ENCODE assay signal across 20 mouse cellular contexts in the genomic region with DNA sequence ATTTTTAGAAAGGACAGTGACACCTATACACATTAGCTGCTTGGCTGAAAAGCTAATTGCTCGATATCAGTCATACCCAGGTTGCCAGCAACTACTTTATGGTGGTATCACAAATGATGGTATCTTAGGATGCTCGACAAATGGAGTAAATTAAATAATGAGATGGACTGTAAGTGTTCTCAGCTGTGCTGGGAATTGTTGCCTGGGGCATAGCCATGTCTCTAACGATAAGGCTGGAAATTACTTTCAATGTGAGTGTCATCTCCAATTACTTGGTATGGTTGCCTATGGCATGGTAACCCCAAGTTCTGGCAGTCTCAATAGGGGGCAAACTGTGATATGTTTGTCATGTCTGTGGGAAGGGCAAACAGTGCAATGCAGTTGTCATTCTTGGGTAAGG. TPM values are rescaled to one million over a fixed set of nuclear protein-coding genes. Genes with fewer than 3 reads are reported as not detected.
A peak's percentile ranks its signal among the peaks of the same experiment; 100 is the strongest.
DNase-seq lines count a peak whose midpoint lies in the region; ATAC-seq and TF ChIP-seq lines count a peak whose summit lies in the region.
"Had no signal": no experiment of that assay in that cellular context is flagged by ENCODE, and none has a peak within 500 bp of the region (broad histone marks: within the 10 kb centered on the region; RNA-seq: fewer than 3 reads in every experiment).

No protein-coding gene starts in this region.

- peaks cover 2% of the 10 kb centered on the region for H3K9me3 ChIP-seq in hindbrain, embryonic 16.5 days (ENCODE audit: control insufficient read depth, low read length)
- H3K9me3 ChIP-seq in hindbrain, embryonic 10.5 days = no peaks in the 10 kb centered on the region
- no peaks in the 10 kb centered on the region for H3K9me3 ChIP-seq in midbrain, postnatal 0 days (ENCODE audit: low read length)
- no peaks in the 10 kb centered on the region for H3K9me3 ChIP-seq in midbrain, embryonic 11.5 days (ENCODE audit: control insufficient read depth, low read length)
- H3K9me3 ChIP-seq: embryonic facial prominence, embryonic 13.5 days; forebrain, embryonic 12.5 days; heart, embryonic 10.5 days had no signal

- H3K4me3 ChIP-seq in hindbrain, embryonic 16.5 days (ENCODE audit: low read length) = no peak overlapping the region
- H3K4me3 ChIP-seq in hindbrain, embryonic 10.5 days = no peak overlapping the region
- H3K4me3 ChIP-seq in midbrain, postnatal 0 days (ENCODE audit: low read depth, low read length) = peak overlapping the region; percentile 5; the same call in 1 of the 2 replicates
- H3K4me3 ChIP-seq in midbrain, embryonic 11.5 days (ENCODE audit: low read depth, low read length) = no peak overlapping the region
- H3K4me3 ChIP-seq: embryonic facial prominence, embryonic 13.5 days; forebrain, embryonic 12.5 days; heart, embryonic 10.5 days had no signal

- H3K36me3 ChIP-seq in hindbrain, embryonic 16.5 days (ENCODE audit: control insufficient read depth, insufficient read depth, low read length) = no peaks in the 10 kb centered on the region
- no peaks in the 10 kb centered on the region for H3K36me3 ChIP-seq in hindbrain, embryonic 10.5 days
- H3K36me3 ChIP-seq in midbrain, postnatal 0 days (ENCODE audit: insufficient read depth, low read length) = no peaks in the 10 kb centered on the region
- no peaks in the 10 kb centered on the region for H3K36me3 ChIP-seq in midbrain, embryonic 11.5 days (ENCODE audit: control insufficient read depth, insufficient read depth, low read length)
- H3K36me3 ChIP-seq: embryonic facial prominence, embryonic 13.5 days; forebrain, embryonic 12.5 days; heart, embryonic 10.5 days had no signal

- no peak for TF ChIP-seq CTCF in midbrain, postnatal 0 days (IDR thresholded peaks at IDR 0.05)
- TF ChIP-seq CTCF in brain, embryonic 14.5 days (IDR thresholded peaks at IDR 0.05; ENCODE audit: borderline replicate concordance, extremely low read depth, insufficient read depth, insufficient read length) = no peak

- no peaks in the 10 kb centered on the region for H3K27me3 ChIP-seq in hindbrain, embryonic 16.5 days (replicated peaks; ENCODE audit: control insufficient read depth, insufficient read depth, low read length)
- H3K27me3 ChIP-seq in hindbrain, embryonic 10.5 days (ENCODE audit: insufficient read depth, poor library complexity, severe bottlenecking) = no peaks in the 10 kb centered on the region
- no peaks in the 10 kb centered on the region for H3K27me3 ChIP-seq in midbrain, postnatal 0 days (ENCODE audit: insufficient read depth, low read length)
- H3K27me3 ChIP-seq in midbrain, embryonic 11.5 days (ENCODE audit: control insufficient read depth, insufficient read depth, low read length) = no peaks in the 10 kb centered on the region

- 57% methylated on average over 3 of the region's 3 CpGs for WGBS in hindbrain, embryonic 16.5 days
- 76% methylated on average over 3 of the region's 3 CpGs for WGBS in hindbrain, embryonic 10.5 days
- 50% methylated on average over 3 of the region's 3 CpGs for WGBS in midbrain, postnatal 0 days
- WGBS in midbrain, embryonic 11.5 days = 77% methylated on average over 3 of the region's 3 CpGs

- H3K4me1 ChIP-seq in hindbrain, embryonic 16.5 days (ENCODE audit: control insufficient read depth, insufficient read depth, low read depth, low read length) = 0 out of 2 replicates have a peak, but pooled peaks cover 2% of the 10 kb centered on the region
- peaks cover 24% of the 10 kb centered on the region for H3K4me1 ChIP-seq in hindbrain, embryonic 10.5 days (replicated peaks)
- H3K4me1 ChIP-seq in midbrain, postnatal 0 days (ENCODE audit: insufficient read depth, low read length) = 0 out of 2 replicates have a peak, but pooled peaks cover 3% of the 10 kb centered on the region
- H3K4me1 ChIP-seq in midbrain, embryonic 11.5 days (ENCODE audit: control insufficient read depth, insufficient read depth, low read length) = no peaks in the 10 kb centered on the region

- DNase-seq in hindbrain, embryonic 10.5 days (ENCODE audit: low spot score) = no peak
- DNase-seq in midbrain, postnatal 0 days (ENCODE audit: low spot score) = no peak
- DNase-seq in midbrain, embryonic 11.5 days (ENCODE audit: low spot score, missing footprints) = no peak
- peak; percentile 42 for DNase-seq in brain, embryonic 14.5 days (ENCODE audit: low read depth)
- no peak for DNase-seq in layer of hippocampus, postnatal 14 days (ENCODE audit: low spot score in 2 of 2)
- DNase-seq: adrenal gland, adult 8-10 months; adrenal gland, postnatal 36 days; cerebellum, adult 11 months; cerebellum, adult 8-10 months; cerebellum, postnatal 36 days; gastrocnemius, postnatal 10 days; heart, adult 18-20 months; heart, postnatal 10 days; heart, postnatal 4 days had no signal

- peak overlapping the region; percentile 16; the same call in 1 of the 2 replicates for H3K4me2 ChIP-seq in hindbrain, embryonic 16.5 days (ENCODE audit: low read length)
- peak overlapping the region; percentile 35; the same call in 1 of the 2 replicates for H3K4me2 ChIP-seq in midbrain, postnatal 0 days (ENCODE audit: low read depth, low read length, poor library complexity, severe bottlenecking)
- no peak overlapping the region for H3K4me2 ChIP-seq in midbrain, embryonic 11.5 days
- H3K4me2 ChIP-seq: embryonic facial prominence, embryonic 13.5 days; forebrain, embryonic 12.5 days had no signal

- no peak for TF ChIP-seq POLR2A in brain, embryonic 14.5 days (IDR thresholded peaks at IDR 0.05; ENCODE audit: borderline replicate concordance, extremely low read depth, insufficient read depth, insufficient read length, poor library complexity, severe bottlenecking)

- H3K9ac ChIP-seq in hindbrain, embryonic 16.5 days (ENCODE audit: low read depth, low read length) = no peak overlapping the region
- no peak overlapping the region for H3K9ac ChIP-seq in midbrain, postnatal 0 days (replicated peaks; ENCODE audit: low read length, poor library complexity, severe bottlenecking)
- H3K9ac ChIP-seq in midbrain, embryonic 11.5 days (ENCODE audit: low read length) = no peak overlapping the region
- H3K9ac ChIP-seq: embryonic facial prominence, embryonic 13.5 days; forebrain, embryonic 12.5 days had no signal

- ATAC-seq in hindbrain, embryonic 16.5 days = no peak
- no peak for ATAC-seq in midbrain, postnatal 0 days (ENCODE audit: low FRiP score)
- ATAC-seq in midbrain, embryonic 11.5 days (ENCODE audit: low FRiP score) = no peak
- ATAC-seq: forebrain, embryonic 16.5 days; inflammation-experienced regulatory T-cells, adult 6 months had no signal

- H3K27ac ChIP-seq in hindbrain, embryonic 16.5 days (ENCODE audit: low read depth, low read length) = no peak overlapping the region
- H3K27ac ChIP-seq in hindbrain, embryonic 10.5 days = no peak overlapping the region
- H3K27ac ChIP-seq in midbrain, postnatal 0 days (ENCODE audit: low read depth, low read length) = no peak overlapping the region
- H3K27ac ChIP-seq in midbrain, embryonic 11.5 days (ENCODE audit: low read depth, low read length) = no peak overlapping the region
- H3K27ac ChIP-seq: embryonic facial prominence, embryonic 13.5 days; forebrain, embryonic 12.5 days; heart, embryonic 10.5 days had no signal

RNA-seq across cellular contexts. Expression of a gene that starts 3.1 kb away (rescaled TPM):
- polyA plus RNA-seq in hindbrain, embryonic 16.5 days (2015; fragmentation: Nextera tagmentation; extraction: Ambion mirVana) = 24.7 and 25.6 TPM in 2 replicates
- polyA plus RNA-seq in hindbrain, embryonic 10.5 days (2016; fragmentation: Nextera tagmentation; extraction: Ambion mirVana) = 1.8 and 1.9 TPM in 2 replicates
- total RNA-seq in midbrain, postnatal 0 days (2014; rRNA removed) = 23.8 and 25.0 TPM in 2 replicates
- polyA plus RNA-seq in midbrain, postnatal 0 days (2015; fragmentation: Nextera tagmentation; extraction: Ambion mirVana) = 25.1 and 25.2 TPM in 2 replicates
- 2.9 and 4.2 TPM in 2 replicates for polyA plus RNA-seq in midbrain, embryonic 11.5 days (2014; fragmentation: Nextera tagmentation; extraction: Ambion mirVana)
- 5.5 and 9.2 TPM in 2 replicates for polyA plus RNA-seq in brain, embryonic 14.5 days (2012; rRNA removed)
- total RNA-seq in layer of hippocampus, postnatal 14 days (2021) = 10 to 100 TPM; 22.2 to 23.2 TPM
